Mouse (Mus musculus): ENCODE results near the gene Lias. TPM values are rescaled to one million over a fixed set of nuclear protein-coding genes. Genes with fewer than 3 reads are reported as not detected.
A peak's percentile ranks its signal among the peaks of the same experiment; 100 is the strongest.

Gene Lias
- polyA plus RNA-seq, 1 experiment from 2014 or later: 61.1 TPM

DNA sequence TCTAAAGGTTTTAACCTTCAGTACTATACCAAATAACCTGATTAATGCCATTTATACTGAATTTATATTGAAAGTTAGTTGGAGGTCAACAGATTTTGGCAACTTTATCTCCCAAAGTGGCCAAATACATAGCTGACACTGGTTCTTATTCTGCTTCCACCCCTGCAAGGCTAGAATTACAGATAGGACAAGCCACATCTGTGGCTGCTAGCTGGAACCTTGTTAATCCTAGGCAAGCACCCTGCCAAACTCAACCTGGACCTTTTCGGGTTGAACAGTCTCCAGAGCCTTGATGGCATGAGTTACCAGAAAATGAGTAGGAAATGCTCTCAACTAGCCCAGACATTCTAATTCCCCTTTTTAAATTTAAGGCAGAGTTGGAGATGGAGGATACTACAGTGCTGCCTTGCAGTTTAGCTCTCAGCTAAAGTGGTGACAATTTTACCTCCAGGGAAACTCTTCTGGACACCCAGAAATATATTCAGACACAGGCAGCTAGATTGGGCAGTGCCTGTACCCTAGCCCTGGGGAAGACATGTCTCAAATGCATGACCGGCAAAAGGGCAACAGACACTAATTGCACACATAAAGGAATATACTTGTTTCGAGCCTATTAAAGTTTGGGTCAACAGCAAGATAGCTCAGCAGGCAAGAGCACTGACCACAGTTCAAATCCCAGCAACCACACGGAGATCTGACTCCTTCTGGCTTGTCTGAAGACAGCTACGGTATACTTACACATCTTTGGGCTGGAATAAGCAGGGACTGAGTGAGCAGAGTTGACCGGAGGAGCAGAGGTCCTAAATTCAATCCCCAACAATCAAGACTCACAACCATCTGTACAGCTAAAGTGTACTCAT lies 4.1 kb upstream of the Lias start:
- H3K4me3 ChIP-seq (replicated peaks): no peak overlapping the region
- H3K4me1 ChIP-seq: peaks cover 23% of the 10 kb centered on the region
- 83% methylated on average over 6 of the region's 6 CpGs for WGBS

DNA sequence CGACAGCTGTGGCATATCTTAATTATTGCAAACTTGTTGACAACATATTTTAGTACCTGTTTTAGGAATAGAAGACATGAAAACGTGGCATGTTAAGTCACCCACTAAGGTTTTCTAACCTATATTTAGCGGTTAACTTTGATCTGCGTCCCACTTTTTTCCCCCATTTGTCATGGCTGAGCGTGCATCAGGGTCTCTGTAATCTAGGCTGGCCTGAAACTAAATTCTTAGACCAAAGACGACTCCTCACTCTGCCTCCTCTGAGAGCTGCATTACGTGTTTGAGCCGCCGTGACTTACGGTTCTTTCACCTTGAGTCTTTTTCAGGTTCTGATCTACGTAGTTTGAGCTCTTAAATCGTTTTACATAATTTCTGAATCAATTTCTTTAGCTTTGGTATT lies 456 bp downstream of the Lias start:
- peak overlapping the region; percentile 71 for H3K9ac ChIP-seq (replicated peaks)
- peak overlapping the region; percentile 77 for H3K4me3 ChIP-seq (replicated peaks)
- H3K27me3 ChIP-seq (replicated peaks): no peaks in the 10 kb centered on the region
- H3K4me1 ChIP-seq: peaks cover 30% of the 10 kb centered on the region
- H3K27ac ChIP-seq (replicated peaks): peak overlapping the region; percentile 80
- peak; percentile 62; the same call in 1 of the 2 replicates for ATAC-seq (ENCODE audit: low FRiP score)
- H3K36me3 ChIP-seq: peaks cover 46% of the 10 kb centered on the region
- 4% methylated on average over 12 of the region's 12 CpGs for WGBS
- no peaks in the 10 kb centered on the region for H3K9me3 ChIP-seq (replicated peaks)
- peak overlapping the region; percentile 77 for H3K4me2 ChIP-seq

More for the DNA sequence above, 4.1 kb upstream of the Lias start:
- H3K9ac ChIP-seq (replicated peaks): no peak overlapping the region
- no peak for ATAC-seq (ENCODE audit: low FRiP score)
- no peaks in the 10 kb centered on the region for H3K27me3 ChIP-seq (replicated peaks)
- peaks cover 45% of the 10 kb centered on the region for H3K36me3 ChIP-seq
- H3K27ac ChIP-seq (replicated peaks): no peak overlapping the region
- H3K9me3 ChIP-seq (replicated peaks): no peaks in the 10 kb centered on the region
- H3K4me2 ChIP-seq: no peak overlapping the region

DNA sequence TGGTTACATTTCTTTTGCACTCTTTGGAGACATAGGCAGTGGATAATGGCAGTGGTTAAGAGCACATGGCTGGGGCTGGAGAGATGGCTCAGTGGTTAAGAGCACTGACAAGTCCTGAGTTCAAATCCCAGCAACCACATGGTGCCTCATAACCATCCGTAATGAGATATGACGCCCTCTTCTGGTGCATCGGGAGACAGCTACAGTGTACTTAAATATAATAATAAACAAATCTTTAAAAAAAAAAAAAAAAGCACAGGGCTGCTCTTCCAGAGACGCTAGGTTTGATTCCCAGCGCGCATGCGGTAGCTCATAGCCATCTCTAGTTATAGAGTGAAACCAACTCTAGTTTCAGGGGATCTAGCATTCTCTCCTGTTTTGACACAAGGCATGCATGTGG lies 3.1 kb downstream of the Lias start:
- WGBS: 95% methylated on average over 7 of the region's 7 CpGs
- no peak overlapping the region for H3K9ac ChIP-seq (replicated peaks)
- H3K9me3 ChIP-seq (replicated peaks): no peaks in the 10 kb centered on the region
- H3K4me2 ChIP-seq: no peak overlapping the region
- ATAC-seq (ENCODE audit: low FRiP score): no peak
- peaks cover 39% of the 10 kb centered on the region for H3K36me3 ChIP-seq
- H3K27ac ChIP-seq (replicated peaks): no peak overlapping the region
- no peaks in the 10 kb centered on the region for H3K27me3 ChIP-seq (replicated peaks)
- H3K4me3 ChIP-seq (replicated peaks): no peak overlapping the region
- peaks cover 21% of the 10 kb centered on the region for H3K4me1 ChIP-seq

DNA sequence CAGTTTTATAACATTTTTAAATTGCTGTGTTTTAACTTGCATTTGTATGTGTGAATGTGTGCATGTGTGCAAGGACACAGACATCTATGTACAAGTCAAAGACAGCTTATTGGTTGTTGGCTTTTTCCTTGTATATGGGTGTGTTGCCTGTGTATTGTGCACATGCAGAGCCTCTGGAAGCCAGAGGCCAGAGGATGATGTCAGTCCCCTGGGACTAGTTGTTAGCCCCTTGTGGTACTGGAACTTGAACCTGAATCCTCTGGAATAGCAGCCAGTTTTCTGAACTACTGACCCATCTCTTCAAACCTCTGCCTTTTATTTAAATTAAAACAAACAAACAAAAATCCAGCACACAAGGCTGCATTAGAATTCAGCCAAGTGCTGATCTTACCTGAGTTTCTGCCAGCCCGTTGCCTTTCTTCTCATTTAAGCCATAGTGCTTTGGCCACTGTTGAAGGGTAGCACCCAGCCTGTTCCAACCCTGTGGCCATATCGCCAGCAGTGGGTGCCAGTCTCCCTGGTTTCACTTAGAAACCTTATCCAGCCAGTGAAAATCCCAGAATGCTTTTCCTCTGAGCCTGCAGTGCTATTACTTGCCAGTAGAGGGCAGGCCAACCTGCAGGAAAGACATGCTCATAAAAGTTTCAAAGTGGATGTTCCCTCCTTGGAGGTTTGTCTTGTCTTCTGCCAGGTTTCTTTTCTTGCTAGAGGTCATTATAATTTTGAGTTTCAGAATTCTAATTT lies 10.1 kb downstream of the Lias start:
- ATAC-seq (ENCODE audit: low FRiP score): peak; percentile 63; the same call in 1 of the 2 replicates
- H3K36me3 ChIP-seq: peaks cover 61% of the 10 kb centered on the region

DNA sequence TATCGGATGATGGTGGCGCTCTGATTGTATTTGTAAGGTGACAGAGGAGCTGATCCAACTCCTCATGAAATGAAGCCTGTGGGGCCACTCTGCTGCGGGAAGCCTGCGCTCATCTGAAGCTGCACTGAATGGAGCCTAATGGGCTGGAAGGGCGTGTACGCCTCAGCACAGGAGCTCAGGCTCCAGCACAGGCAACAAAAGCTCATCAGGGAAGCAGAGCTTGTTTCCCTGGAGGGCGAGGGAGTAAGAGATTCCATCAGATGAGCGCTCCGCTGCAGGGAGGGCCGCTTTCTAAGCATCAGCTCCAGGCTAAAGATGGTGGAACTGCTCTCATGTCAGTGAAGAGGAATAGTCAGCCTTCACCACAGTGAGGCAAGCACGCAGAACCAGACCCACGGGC lies 16.7 kb downstream of the Lias start:
- H3K4me3 ChIP-seq (replicated peaks): no peak overlapping the region
- no peaks in the 10 kb centered on the region for H3K4me1 ChIP-seq
- H3K27ac ChIP-seq (replicated peaks): peak overlapping the region; percentile 42
- H3K4me2 ChIP-seq: no peak overlapping the region
- ATAC-seq (ENCODE audit: low FRiP score): peak; percentile 21
- no peaks in the 10 kb centered on the region for H3K27me3 ChIP-seq (replicated peaks)
- H3K9ac ChIP-seq (replicated peaks): no peak overlapping the region
- H3K36me3 ChIP-seq: peaks cover 49% of the 10 kb centered on the region
- WGBS: 35% methylated on average over 12 of the region's 12 CpGs
- no peaks in the 10 kb centered on the region for H3K9me3 ChIP-seq (replicated peaks)

More for the DNA sequence above, 10.1 kb downstream of the Lias start:
- no peaks in the 10 kb centered on the region for H3K27me3 ChIP-seq (replicated peaks)
- H3K4me2 ChIP-seq: no peak overlapping the region
- 0 out of 2 replicates have a peak, but pooled peaks cover 3% of the 10 kb centered on the region for H3K4me1 ChIP-seq
- H3K9ac ChIP-seq (replicated peaks): no peak overlapping the region
- WGBS: 27% methylated on average over 2 of the region's 2 CpGs
- H3K27ac ChIP-seq (replicated peaks): no peak overlapping the region
- H3K9me3 ChIP-seq (replicated peaks): no peaks in the 10 kb centered on the region
- no peak overlapping the region for H3K4me3 ChIP-seq (replicated peaks)

DNA sequence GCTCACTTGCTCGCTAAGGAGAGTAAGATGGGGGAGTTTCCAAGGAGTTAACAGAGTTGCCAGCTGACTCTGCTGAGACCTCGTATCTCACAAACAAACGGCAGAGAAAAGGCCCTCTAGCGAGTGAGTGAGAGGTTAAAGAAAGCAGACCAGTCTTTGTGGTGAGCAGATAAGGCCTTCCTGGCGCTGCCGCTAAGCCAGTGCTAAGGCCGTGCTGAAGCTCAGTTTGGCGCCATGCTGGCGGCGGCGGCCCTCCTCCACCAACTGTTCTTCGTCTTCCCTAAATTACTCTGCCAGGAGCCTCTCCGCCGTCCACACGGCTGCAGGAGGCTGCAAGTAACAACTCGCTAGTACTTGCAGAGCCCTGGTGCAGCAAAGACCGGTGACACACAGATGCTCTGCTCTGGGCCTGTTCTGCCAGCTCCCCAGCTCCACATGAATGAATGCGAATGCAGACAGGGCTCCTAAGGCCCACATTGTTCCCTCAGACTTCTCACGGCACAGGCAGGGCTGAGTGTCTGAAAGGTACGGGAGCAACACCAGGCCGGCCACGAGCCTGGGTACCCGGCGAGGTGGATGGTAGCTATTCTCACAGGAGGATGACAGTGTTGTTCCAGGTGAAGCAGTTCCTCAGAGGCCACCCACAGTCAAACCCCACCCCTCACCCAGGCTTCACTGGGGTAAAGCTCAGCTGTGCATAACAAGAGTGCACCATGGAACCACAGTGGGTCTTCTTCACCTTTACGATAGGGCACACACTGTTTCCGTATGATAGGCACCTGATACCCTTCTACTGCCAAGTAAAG lies 24.6 kb downstream of the Lias start:
- Histone ChIP-seq H3K36me3 (peaks cover 64% of the 10 kb centered on the region), H3K27me3 (replicated peaks) (no peaks in the 10 kb centered on the region), H3K9ac (replicated peaks) (no peak overlapping the region), H3K27ac (replicated peaks) (peak overlapping the region; percentile 23), H3K4me3 (replicated peaks) (no peak overlapping the region), H3K4me2 (no peak overlapping the region), H3K4me1 (0 out of 2 replicates have a peak, but pooled peaks cover 4% of the 10 kb centered on the region), H3K9me3 (replicated peaks) (no peaks in the 10 kb centered on the region)
- no peak for ATAC-seq (ENCODE audit: low FRiP score)
- WGBS: 29% methylated on average over 26 of the region's 26 CpGs

DNA sequence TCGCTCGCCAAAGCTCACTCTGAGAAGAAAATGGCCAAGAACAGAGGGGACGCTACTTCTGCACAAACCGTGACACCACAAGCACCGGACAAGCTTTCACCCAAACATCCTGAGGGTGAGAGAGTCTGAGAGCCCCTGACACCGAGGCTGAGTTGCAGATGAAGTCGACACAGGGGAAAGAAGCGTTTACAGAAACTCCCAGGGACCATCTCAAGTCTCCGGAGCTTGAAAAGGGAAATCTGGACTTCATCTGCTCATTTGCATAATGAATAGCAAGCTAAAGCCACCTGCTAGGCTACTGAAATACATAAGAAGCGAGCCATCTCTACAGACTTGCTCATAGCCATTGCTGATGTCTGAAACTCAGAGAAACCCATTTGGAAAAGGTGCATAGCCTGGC lies 27.8 kb downstream of the Lias start:
- Histone ChIP-seq H3K4me3 (replicated peaks) (no peak overlapping the region), H3K9me3 (replicated peaks) (no peaks in the 10 kb centered on the region), H3K27ac (replicated peaks) (no peak overlapping the region), H3K9ac (replicated peaks) (no peak overlapping the region), H3K4me2 (no peak overlapping the region), H3K4me1 (0 out of 2 replicates have a peak, but pooled peaks cover 4% of the 10 kb centered on the region), H3K36me3 (peaks cover 81% of the 10 kb centered on the region), H3K27me3 (replicated peaks) (no peaks in the 10 kb centered on the region)
- ATAC-seq (ENCODE audit: low FRiP score): no peak
- 80% methylated on average over 10 of the region's 10 CpGs for WGBS

DNA sequence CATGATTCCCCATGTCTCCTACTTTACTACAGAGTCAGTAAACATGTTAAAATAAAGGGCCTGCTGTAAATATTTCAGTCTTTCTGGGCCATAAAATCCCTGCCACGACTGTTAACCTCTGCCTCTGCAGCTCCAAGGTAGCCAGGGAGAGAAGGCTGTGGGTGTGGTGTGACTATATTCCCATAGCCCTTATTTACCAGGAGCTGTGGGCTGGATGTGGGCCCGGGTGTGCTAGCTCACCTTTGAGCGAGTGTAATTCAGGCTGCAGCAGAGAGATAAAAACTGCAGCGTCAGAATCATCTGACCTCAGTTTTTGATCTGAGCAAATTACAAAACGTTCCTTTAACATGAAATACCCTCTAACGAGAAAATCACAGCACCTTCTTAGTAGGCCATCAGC lies 29.5 kb downstream of the Lias start:
- H3K9me3 ChIP-seq (replicated peaks): no peaks in the 10 kb centered on the region
- H3K27ac ChIP-seq (replicated peaks): no peak overlapping the region
- ATAC-seq (ENCODE audit: low FRiP score): no peak
- no peak overlapping the region for H3K4me2 ChIP-seq
- H3K4me1 ChIP-seq: 0 out of 2 replicates have a peak, but pooled peaks cover 3% of the 10 kb centered on the region
- peaks cover 82% of the 10 kb centered on the region for H3K36me3 ChIP-seq
- H3K4me3 ChIP-seq (replicated peaks): no peak overlapping the region
- WGBS: 71% methylated on average over 6 of the region's 6 CpGs
- H3K9ac ChIP-seq (replicated peaks): no peak overlapping the region
- no peaks in the 10 kb centered on the region for H3K27me3 ChIP-seq (replicated peaks)

DNA sequence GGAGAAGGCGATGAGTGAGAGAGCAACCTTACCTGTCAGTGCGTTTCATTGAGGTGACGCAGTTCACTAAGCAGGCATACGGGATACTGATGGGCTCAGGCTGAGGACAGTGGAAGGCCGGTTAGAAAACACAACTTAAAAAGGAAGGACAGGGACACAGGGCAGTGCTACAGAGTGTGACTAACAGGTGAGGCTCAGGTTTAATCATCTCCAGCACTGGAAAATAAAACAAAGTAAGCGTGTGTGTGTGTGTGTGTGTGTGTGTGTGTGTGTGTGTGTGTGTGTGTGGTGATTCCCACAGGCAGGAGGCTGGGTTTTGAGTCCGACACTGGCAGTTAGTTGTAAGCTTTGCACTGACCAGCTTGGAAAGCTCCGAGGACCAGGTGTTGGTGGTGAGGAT lies 31.5 kb downstream of the Lias start:
- peaks cover 76% of the 10 kb centered on the region for H3K36me3 ChIP-seq
- H3K9me3 ChIP-seq (replicated peaks): no peaks in the 10 kb centered on the region
- ATAC-seq (ENCODE audit: low FRiP score): no peak
- H3K4me2 ChIP-seq: no peak overlapping the region
- H3K4me1 ChIP-seq: no peaks in the 10 kb centered on the region
- H3K27me3 ChIP-seq (replicated peaks): no peaks in the 10 kb centered on the region
- 94% methylated on average over 8 of the region's 8 CpGs for WGBS
- no peak overlapping the region for H3K9ac ChIP-seq (replicated peaks)
- no peak overlapping the region for H3K27ac ChIP-seq (replicated peaks)
- no peak overlapping the region for H3K4me3 ChIP-seq (replicated peaks)

DNA sequence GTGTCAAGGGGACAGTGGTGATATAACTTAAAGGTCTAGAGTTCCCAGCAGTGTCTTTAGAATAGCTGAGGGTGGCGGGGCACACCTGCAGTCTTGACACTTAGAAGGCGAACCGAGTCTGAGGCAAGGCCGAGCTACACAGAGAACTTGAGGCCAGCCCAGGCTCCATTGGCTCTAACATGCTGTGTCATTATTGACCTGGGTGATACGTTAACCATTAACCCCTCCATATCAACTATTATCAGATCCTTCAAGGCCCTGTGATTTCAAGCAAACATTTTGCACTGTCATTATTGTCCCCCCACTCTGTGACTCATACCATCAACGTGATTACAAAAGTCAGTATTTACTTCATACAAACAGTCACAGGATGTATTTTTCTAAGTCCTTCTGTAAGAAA lies 32.9 kb downstream of the Lias start:
- Histone ChIP-seq H3K4me2 (no peak overlapping the region), H3K27me3 (replicated peaks) (no peaks in the 10 kb centered on the region), H3K27ac (replicated peaks) (no peak overlapping the region), H3K4me3 (replicated peaks) (no peak overlapping the region), H3K4me1 (no peaks in the 10 kb centered on the region), H3K36me3 (peaks cover 67% of the 10 kb centered on the region), H3K9me3 (replicated peaks) (no peaks in the 10 kb centered on the region), H3K9ac (replicated peaks) (no peak overlapping the region)
- 93% methylated on average over 6 of the region's 6 CpGs for WGBS
- ATAC-seq (ENCODE audit: low FRiP score): no peak

DNA sequence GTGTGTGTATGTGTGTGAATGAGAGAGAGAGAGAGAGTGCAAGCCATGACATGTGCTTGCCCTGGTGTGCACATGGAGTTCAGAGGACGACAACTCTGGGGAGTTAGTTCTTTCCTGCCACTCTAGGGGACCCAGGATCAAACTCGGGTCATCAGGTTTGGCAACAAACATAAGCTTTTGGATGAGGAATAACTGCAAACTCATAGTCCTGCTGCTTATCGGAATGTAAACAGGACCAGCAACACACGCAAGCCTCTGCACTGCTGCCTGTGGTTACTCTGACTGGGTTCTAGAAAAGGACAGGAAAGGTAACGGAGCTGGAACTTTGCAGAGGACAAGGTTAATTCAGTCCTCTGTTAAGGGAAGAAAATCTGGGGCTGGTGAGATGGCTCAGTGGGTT lies 34.0 kb downstream of the Lias start:
- no peak for ATAC-seq (ENCODE audit: low FRiP score)
- H3K9me3 ChIP-seq (replicated peaks): no peaks in the 10 kb centered on the region
- H3K9ac ChIP-seq (replicated peaks): no peak overlapping the region

More for the DNA sequence above, 34.0 kb downstream of the Lias start:
- Histone ChIP-seq H3K27ac (replicated peaks) (no peak overlapping the region), H3K4me2 (no peak overlapping the region), H3K27me3 (replicated peaks) (no peaks in the 10 kb centered on the region), H3K4me1 (peaks cover 2% of the 10 kb centered on the region; the same call in 1 of the 2 replicates), H3K36me3 (peaks cover 63% of the 10 kb centered on the region), H3K4me3 (replicated peaks) (no peak overlapping the region)
- 89% methylated on average over 5 of the region's 5 CpGs for WGBS

Measured in neural tube, embryonic 15.5 days (tissue).